Mouse (Mus musculus) granulocyte monocyte progenitor cell, adult 5-6 weeks (primary cell): ENCODE results near the gene Nudcd2. TPM values are rescaled to one million over a fixed set of nuclear protein-coding genes. Genes with fewer than 3 reads are reported as not detected.
A peak's percentile ranks its signal among the peaks of the same experiment; 100 is the strongest.

Experiments
- ATAC-seq: replicated peaks from 2 replicates; pipeline ENCODE4 v1.8.0; 2016; ENCODE audit warnings: mild to moderate bottlenecking, moderate TSS enrichment, inconsistent platforms; ENCODE audit not compliant: poor library complexity, severe bottlenecking
- total RNA-seq, 2 experiments: library from RNA; stranded (forward) in 1 of 2; stranded (reverse) in 1 of 2; fragments of 200-712, 200-1000 nt in 1 of 2; fragments of >200 nt in 1 of 2; fragmentation: Nextera tagmentation in 1 of 2; gene quantifications; 2 replicates each; pipeline ENCODE4 v1.2.3; 2014 to 2017

Gene Nudcd2
- total RNA-seq, 2 experiments from 2014 or later, result 77.5 to 201 TPM

DNA sequence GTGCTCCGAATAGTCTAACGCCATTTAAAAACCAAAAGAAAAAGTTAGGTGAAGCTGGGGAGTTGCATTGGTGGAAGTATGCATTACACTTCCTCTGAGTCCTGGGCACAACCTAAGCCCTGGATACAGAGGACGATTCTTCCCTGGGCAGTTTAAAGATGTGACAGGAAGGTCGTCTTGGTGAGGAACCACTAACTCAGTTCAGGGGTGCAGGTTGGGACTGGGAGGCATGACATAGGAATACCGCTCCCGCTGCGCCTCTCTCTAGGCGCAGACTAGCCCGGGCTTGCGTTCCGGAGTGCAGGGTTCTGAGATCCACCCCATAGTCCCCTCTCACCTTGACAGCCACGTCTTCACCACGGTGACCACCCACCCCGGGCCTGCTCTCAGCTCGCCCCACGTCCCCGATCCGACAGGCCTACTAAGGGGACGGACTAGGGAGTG is 21.2 kb downstream of the Nudcd2 start:
- peak; percentile 56 for ATAC-seq

DNA sequence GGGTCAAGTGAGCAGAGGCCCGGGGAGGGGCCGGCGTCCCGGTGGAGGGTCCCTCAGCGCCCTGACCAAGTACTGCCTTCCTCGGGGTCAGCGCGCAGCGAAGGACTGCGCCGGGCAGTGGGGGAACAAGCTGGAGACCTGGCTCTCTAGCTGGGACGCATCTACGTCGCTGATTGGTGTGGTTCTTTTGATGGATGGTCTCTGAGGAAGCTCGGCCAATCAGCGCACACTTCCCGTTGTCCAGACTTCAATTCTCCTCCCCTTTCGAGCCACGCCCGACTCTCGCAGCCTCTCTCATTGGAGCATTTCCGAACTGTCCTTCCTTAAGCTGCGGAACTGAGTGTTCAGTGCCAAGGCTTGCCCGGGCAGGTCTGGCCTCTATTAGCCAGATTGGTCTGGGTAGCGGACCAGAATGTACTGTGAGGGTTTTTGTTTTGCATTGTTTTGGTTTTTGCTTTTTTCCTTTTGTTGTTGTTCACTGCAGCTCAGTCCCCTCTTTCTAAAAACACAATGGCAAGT is 21.7 kb downstream of the Nudcd2 start, which contains the start of gene Ccng1:
TSS of gene Ccng1 (minus strand) at position 203 of the 519 bp plus-strand sequence.
- ATAC-seq, result peak; percentile 98

DNA sequence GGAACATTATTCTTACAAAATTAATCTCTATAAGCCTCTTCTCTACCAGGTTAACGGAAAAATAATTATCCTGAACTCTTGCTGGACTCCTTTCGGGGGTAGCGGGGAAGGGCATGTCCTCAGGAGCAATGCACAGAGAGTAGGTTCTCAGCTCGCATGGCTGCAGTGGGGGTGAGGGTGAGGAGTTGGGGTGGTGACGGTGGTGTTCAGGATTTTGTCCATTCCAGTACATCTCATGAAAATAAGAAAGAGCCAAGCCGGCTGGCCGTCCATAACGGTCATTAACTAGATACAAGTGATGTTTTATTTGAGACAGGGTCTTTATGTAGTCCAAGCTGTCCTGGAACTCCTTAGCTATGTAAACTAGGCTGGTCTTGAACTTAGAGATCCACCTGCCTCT is 22.5 kb downstream of the Nudcd2 start:
- ATAC-seq, result no peak

DNA sequence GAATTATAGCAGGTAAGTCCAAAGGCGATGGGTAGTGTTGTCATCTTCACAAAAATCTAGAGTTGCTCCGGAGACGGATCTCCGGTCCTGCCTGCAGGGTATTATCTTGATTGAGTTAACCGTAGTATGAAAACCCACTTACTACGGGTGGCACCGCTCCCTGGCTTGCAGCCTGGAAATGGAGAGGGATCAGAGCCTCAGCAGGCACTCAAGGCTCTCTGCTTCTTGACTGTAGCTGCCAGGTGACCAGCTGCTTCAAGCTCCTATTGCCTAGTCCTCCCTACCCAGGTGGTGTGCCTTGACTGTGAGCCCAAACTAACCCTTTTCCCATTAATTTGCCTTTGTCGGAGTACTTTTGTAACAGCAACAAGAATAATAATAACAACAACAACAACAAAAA is 26.4 kb downstream of the Nudcd2 start:
- ATAC-seq, result no peak

DNA sequence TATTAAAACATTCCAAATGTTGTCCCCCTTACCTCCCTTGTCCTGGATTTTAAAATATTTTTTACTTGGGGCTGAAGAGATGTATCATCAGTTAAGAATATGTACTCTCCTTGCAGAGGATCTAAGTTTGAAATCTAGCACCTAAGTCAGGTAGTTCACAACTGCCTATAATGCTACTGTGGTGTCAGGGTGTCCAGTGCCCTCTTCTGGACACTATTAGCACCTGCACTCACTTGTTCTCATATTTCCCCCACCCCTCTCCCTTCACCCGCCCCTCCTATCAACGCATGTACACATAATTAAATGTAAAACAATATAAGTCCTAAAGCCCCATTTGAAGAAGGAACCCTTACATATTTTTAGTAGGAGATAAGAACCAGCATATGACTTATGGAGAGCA is 29.9 kb downstream of the Nudcd2 start:
- ATAC-seq, result peak; percentile 98

DNA sequence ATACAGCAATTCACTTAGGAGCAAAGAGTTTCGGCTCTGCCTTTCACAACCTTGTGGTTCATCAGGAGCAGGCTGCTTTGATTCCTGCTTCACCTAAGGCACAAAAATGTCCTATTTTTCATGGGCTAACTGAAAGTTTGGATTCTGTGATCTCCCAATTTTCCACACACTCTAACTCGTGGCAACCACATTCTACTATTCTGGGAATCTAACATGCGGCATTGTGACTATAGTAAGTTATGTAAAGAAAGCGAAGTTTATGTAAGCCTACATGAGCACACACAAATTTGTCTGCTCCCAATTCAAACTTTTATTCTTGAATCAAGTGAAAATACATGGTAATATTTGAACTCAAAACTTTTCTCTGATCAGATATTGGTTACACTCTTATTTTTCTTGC is 31.2 kb downstream of the Nudcd2 start:
- no peak for ATAC-seq

DNA sequence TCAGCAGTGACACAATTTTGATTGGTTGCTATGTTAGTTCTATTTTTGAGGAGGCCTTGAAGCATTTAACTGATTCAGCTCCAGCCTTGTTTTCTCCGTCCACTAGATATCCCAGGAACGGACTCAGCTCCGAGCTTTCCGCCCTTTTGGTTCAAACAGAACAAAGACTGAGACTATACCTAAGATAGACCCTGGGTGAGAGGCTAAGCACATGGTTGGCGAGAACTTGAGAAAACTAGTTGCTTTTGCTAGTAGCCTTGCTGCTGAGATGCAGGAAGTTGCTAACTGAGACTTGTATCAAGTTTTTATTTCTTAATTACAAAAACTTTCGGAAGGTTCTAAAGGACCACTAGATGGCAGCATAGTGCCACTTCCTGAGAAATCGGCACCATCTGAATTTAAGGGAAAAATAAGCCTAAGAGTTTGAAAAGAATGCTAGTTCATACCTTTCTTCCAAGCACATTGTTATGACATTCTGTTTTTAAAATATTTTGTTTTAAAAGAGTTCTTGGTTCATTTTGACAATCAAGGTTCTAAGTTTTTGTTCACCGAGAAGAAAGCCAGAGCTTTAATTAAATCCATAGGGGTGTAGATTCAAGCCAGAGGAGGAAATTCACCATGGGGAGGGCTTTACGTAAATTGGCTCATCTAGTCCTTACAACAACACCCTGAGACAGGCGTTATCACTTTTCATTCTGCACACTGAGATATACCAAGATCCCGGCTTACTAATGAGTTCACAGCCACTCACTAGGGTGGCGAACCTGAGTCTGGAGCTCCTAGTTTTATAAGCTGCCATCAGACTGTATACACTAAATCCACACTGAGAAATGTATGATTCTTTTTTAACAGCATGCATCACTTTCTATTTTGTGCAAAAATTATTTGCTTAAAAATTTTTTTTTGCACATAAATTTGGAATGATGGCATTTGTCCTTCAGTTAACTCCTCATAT is 42.1 kb downstream of the Nudcd2 start:
- ATAC-seq, result peak; percentile 69

DNA sequence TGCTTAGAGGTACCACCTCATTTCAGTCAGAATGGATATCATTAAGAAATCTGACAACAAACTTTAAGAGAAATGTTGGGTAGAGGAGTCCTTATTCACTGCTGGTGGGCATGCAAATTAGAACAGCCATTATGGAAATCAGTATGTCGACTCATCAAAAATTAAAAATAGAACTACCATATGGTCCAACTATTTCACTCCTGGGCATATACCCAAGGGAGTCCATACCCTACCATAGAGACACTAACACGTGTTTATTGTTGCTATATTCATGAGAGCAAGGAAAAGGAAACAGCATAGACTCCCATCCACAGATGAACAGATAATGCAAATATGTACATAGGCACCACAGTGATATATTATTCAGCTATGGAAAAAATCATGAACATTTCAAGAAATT is 48.4 kb downstream of the Nudcd2 start:
- no peak for ATAC-seq

DNA sequence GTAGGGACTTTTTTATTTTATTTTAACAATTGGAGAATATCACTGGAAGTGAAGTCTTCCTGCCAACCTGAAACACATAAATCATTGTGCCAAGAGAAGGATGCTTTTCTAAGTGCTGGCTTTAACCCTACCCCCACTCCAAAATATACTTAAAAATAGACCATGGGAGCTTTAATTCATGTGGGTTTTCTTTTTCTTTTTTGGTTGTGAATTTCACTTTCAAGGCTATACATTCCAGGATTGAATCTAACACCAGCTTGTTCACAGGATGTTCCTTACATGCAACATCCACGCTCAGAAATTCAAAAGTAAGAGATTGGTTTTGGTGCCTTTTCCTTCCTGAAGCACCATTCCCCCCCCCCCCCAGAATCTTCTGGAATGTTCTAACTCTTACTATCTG is 49.9 kb downstream of the Nudcd2 start:
- ATAC-seq, result no peak

DNA sequence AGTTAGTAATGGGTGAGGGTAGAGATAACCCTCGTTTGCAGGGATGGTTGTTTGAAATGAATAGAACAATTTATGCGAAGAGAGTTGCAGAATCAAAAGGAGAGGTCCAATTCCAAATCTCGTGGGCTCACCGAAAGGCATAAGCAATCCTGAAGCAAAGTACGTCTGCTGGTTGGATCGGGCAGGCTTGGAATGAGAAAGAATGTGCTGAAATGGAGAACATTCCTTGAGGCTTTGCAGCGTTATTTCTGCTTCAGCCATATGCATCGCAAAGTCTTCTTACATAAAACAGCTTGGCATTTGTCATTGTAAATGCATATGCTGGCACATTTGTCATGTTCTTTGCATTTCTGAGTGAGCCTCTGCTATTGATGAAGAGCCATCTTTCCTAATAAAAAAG is 50.9 kb downstream of the Nudcd2 start:
- ATAC-seq, result no peak

DNA sequence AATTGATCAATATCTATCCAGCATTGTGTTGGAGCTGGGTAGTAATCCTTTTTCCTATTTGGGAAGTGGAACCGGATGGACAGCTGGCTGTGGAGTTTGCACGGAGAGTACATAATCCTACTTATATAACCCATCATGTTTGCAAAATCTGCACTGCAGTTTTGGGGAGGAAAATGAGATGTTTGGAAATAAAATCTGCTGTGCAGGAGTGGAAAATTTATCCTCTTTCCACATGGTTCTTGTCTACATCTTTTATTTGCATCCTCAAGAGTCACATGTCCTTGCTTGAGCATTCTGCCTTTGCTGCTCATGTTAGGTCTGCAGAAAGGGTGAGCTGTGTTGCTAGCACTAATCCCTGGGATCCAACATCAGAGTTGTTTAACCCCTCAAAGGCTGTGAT is 53.4 kb downstream of the Nudcd2 start:
- ATAC-seq, result no peak

Other genes starting within 250 kb of the Nudcd2 start
- gene Mat2b, start 38.5 kb upstream of the Nudcd2 start, total RNA-seq (2014; fragmentation: Nextera tagmentation), result 76.7 and 94.3 TPM in 2 replicates
- gene Mat2b, start 38.5 kb upstream of the Nudcd2 start, total RNA-seq (2017), result 111 and 159 TPM in 2 replicates
- 11.1 and 27.0 TPM in 2 replicates for gene Hmmr, start 245 bp upstream of the Nudcd2 start, total RNA-seq (2014; fragmentation: Nextera tagmentation)
- 71.2 and 85.8 TPM in 2 replicates for gene Hmmr, start 245 bp upstream of the Nudcd2 start, total RNA-seq (2017)
- gene Ccng1, start 21.6 kb downstream of the Nudcd2 start, total RNA-seq (2014; fragmentation: Nextera tagmentation), result 44.0 and 58.2 TPM in 2 replicates
- gene Ccng1, start 21.6 kb downstream of the Nudcd2 start, total RNA-seq (2017), result 53.7 and 71.2 TPM in 2 replicates